Mouse (Mus musculus) urinary bladder, postnatal 4 days (tissue): Measurements from ENCODE around the gene Prr29.
A peak's percentile ranks its signal among the peaks of the same experiment; 100 is the strongest.
"Not testable (repeated sequence)": the region's sequence is repeated elsewhere in the genome, so short reads cannot be mapped to it uniquely, and the experiment has no call there.

Experiments used
- DNase-seq, 2 experiments: peaks; one replicate each; pipeline ENCODE4 v3.0.0; 2021 to 2022; ENCODE audit warnings: low spot score in 2 of 2

Gene Prr29

GRCm38 (mm10) chr11:106354181-106354580 lies 11.1 kb upstream of the Prr29 start:
- no peak for DNase-seq

GRCm38 (mm10) chr11:106355382-106356128 lies 9.7 kb upstream of the Prr29 start:
- DNase-seq: no peak

- DNase-seq: no peak
Observed at GRCm38 (mm10) chr11:106359350-106359749, 5.9 kb upstream of the Prr29 start.

GRCm38 (mm10) chr11:106364712-106365111 lies 560 bp upstream of the Prr29 start:
- no peak for DNase-seq

GRCm38 (mm10) chr11:106366316-106366715 lies 1.0 kb downstream of the Prr29 start:
- peak; percentile 67 to 87 for DNase-seq

- no peak for DNase-seq
Observed at GRCm38 (mm10) chr11:106373998-106374397, 8.7 kb downstream of the Prr29 start.

GRCm38 (mm10) chr11:106374559-106374958 lies 9.3 kb downstream of the Prr29 start:
- DNase-seq: no peak

- no peak for DNase-seq
Observed at GRCm38 (mm10) chr11:106374979-106375378, 9.7 kb downstream of the Prr29 start.

GRCm38 (mm10) chr11:106381011-106381410 lies 15.7 kb downstream of the Prr29 start:
- DNase-seq: no peak

GRCm38 (mm10) chr11:106381883-106382282 lies 16.6 kb downstream of the Prr29 start:
- DNase-seq: no peak

- no peak for DNase-seq
Observed at GRCm38 (mm10) chr11:106382424-106382823, 17.2 kb downstream of the Prr29 start.

GRCm38 (mm10) chr11:106383051-106383790 lies 17.9 kb downstream of the Prr29 start:
- DNase-seq: no peak

GRCm38 (mm10) chr11:106386409-106386808 lies 21.1 kb downstream of the Prr29 start:
- no peak for DNase-seq

- DNase-seq: no peak
Observed at GRCm38 (mm10) chr11:106387020-106387419, 21.7 kb downstream of the Prr29 start.

- DNase-seq: no peak
Observed at GRCm38 (mm10) chr11:106387791-106388216, 22.5 kb downstream of the Prr29 start, which contains the start of gene Icam2. Gene Icam2 (minus strand): TSS chr11:106388075.

- no peak for DNase-seq
Observed at GRCm38 (mm10) chr11:106389611-106390010, 24.3 kb downstream of the Prr29 start.

- no peak for DNase-seq
Observed at GRCm38 (mm10) chr11:106390757-106391156, 25.5 kb downstream of the Prr29 start.

GRCm38 (mm10) chr11:106391546-106392188 lies 26.4 kb downstream of the Prr29 start:
- DNase-seq: peak in 1 of 2 experiments; percentile 48

GRCm38 (mm10) chr11:106392597-106393330 lies 27.5 kb downstream of the Prr29 start:
- DNase-seq: no peak

GRCm38 (mm10) chr11:106393331-106393616 lies 28.0 kb downstream of the Prr29 start:
- DNase-seq: no peak

- not testable (repeated sequence) for DNase-seq
Observed at GRCm38 (mm10) chr11:106394055-106394454, 28.8 kb downstream of the Prr29 start.

GRCm38 (mm10) chr11:106397656-106398055 lies 32.4 kb downstream of the Prr29 start:
- no peak for DNase-seq
